Mouse (Mus musculus) left cerebral cortex, adult 11 months (tissue): ENCODE data around the gene Mrtfb.

Experiments
- DNase-seq: peaks from one replicate; pipeline ENCODE4 v3.0.0; 2022; ENCODE audit warnings: low spot score

Mrtfb gene

GRCm38 (mm10) chr16:13443764-13444163 is 187.5 kb downstream of the Mrtfb start:
- no peak for DNase-seq

- DNase-seq: no peak
Observed at GRCm38 (mm10) chr16:13445461-13445860, 189.2 kb downstream of the Mrtfb start.

- no peak for DNase-seq
Observed at GRCm38 (mm10) chr16:13446488-13446887, 190.2 kb downstream of the Mrtfb start.

GRCm38 (mm10) chr16:13446971-13447283 is 190.6 kb downstream of the Mrtfb start:
- DNase-seq: no peak

- DNase-seq: no peak
Observed at GRCm38 (mm10) chr16:13447284-13448050, 191.2 kb downstream of the Mrtfb start.

- no peak for DNase-seq
Observed at GRCm38 (mm10) chr16:13448051-13448705, 191.9 kb downstream of the Mrtfb start.

GRCm38 (mm10) chr16:13448706-13449090 is 192.4 kb downstream of the Mrtfb start:
- no peak for DNase-seq

GRCm38 (mm10) chr16:13449491-13449890 is 193.2 kb downstream of the Mrtfb start:
- no peak for DNase-seq

GRCm38 (mm10) chr16:13450831-13451230 is 194.6 kb downstream of the Mrtfb start:
- DNase-seq: no peak

GRCm38 (mm10) chr16:13451991-13452390 is 195.7 kb downstream of the Mrtfb start:
- DNase-seq: no peak

- DNase-seq: no peak
Observed at GRCm38 (mm10) chr16:13452661-13453060, 196.4 kb downstream of the Mrtfb start.

GRCm38 (mm10) chr16:13454026-13454600 is 197.8 kb downstream of the Mrtfb start:
- DNase-seq: no peak

GRCm38 (mm10) chr16:13455560-13455959 is 199.3 kb downstream of the Mrtfb start:
- no peak for DNase-seq

GRCm38 (mm10) chr16:13458556-13458955 is 202.3 kb downstream of the Mrtfb start:
- DNase-seq: no peak

GRCm38 (mm10) chr16:13460071-13460470 is 203.8 kb downstream of the Mrtfb start:
- no peak for DNase-seq

GRCm38 (mm10) chr16:13460777-13461408 is 204.6 kb downstream of the Mrtfb start:
- DNase-seq: no peak

GRCm38 (mm10) chr16:13464662-13465061 is 208.4 kb downstream of the Mrtfb start:
- no peak for DNase-seq
